Mouse (Mus musculus) kidney, adult 2 months (tissue): ENCODE results near the gene Chrdl2. TPM values are rescaled to one million over a fixed set of nuclear protein-coding genes. Genes with fewer than 3 reads are reported as not detected.

Experiments used
- DNase-seq: peaks from one replicate; pipeline ENCODE4 v3.0.0; 2021
- H3K27ac ChIP-seq: fragments of 200-500 bp; 2 replicates; pipeline ENCODE4 v1.5.1; 2012; ENCODE audit warnings: low read depth, low read length, control low read depth, inconsistent platforms; ENCODE audit not compliant: insufficient read depth
- H3K27me3 ChIP-seq: fragments of 200-500 bp; replicated peaks from 2 replicates; pipeline ENCODE4 v1.6.1; 2012; ENCODE audit warnings: mild to moderate bottlenecking, moderate library complexity, low read length, inconsistent platforms; ENCODE audit not compliant: control insufficient read depth, insufficient read depth
- H3K36me3 ChIP-seq: fragments of 200-500 bp; 2 replicates; pipeline ENCODE4 v1.6.1; 2012; ENCODE audit warnings: mild to moderate bottlenecking, moderate library complexity, low read length, inconsistent platforms; ENCODE audit not compliant: control insufficient read depth, insufficient read depth
- H3K4me1 ChIP-seq: fragments of 200-500 bp; 2 replicates; pipeline ENCODE4 v1.6.1; 2011; ENCODE audit warnings: low read length; ENCODE audit not compliant: control insufficient read depth, insufficient read depth
- H3K4me3 ChIP-seq: fragments of 200-500 bp; 2 replicates; pipeline ENCODE4 v1.5.1; 2011; ENCODE audit warnings: mild to moderate bottlenecking, low read depth, low read length, control low read depth; ENCODE audit not compliant: insufficient read depth
- CTCF ChIP-seq: fragments of 200-500 bp; conservative IDR thresholded peaks from 2 replicates; pipeline ENCODE4 v1.5.1; 2011; ENCODE audit warnings: low read depth, mild to moderate bottlenecking, control low read depth, low read length, moderate library complexity, mixed read lengths; ENCODE audit not compliant: insufficient read depth, insufficient read length
- POLR2A ChIP-seq: fragments of 200-500 bp; IDR thresholded peaks from one replicate; pipeline ENCODE4 v1.6.1; 2011; ENCODE audit warnings: low read depth, low read length, control low read depth
- WGBS: fragments of 180-500 bp; shearing (Covaris S2); methylation state at CpG from one replicate; pipeline ENCODE4 v1.1.7; 2018; 5-methylcytosine and 5-hydroxymethylcytosine counted together
- polyA plus RNA-seq: library from polyadenylated mRNA; depleted of rRNA; stranded (reverse); fragments of >200 nt; gene quantifications from 2 replicates; pipeline ENCODE4 v1.2.3, GENCODE M21; 2012

The Chrdl2 gene
- polyA plus RNA-seq, 1 experiment, result 0.36 TPM

- Histone ChIP-seq H3K36me3 (no peaks in the 10 kb centered on the region), H3K27ac (no peak overlapping the region), H3K4me3 (no peak overlapping the region), H3K27me3 (no peaks in the 10 kb centered on the region), H3K4me1 (no peaks in the 10 kb centered on the region)
- DNase-seq, result no peak
- no peak for TF ChIP-seq POLR2A
- TF ChIP-seq CTCF, result peak; percentile 65
- WGBS, result 57% methylated on average over 3 of the region's 3 CpGs
Observed at GRCm38 (mm10) chr7:100029307-100029706, 23.3 kb downstream of the Chrdl2 start.

- H3K4me3 ChIP-seq, result no peak overlapping the region
- 88% methylated on average over 7 of the region's 8 CpGs for WGBS
- no peaks in the 10 kb centered on the region for H3K4me1 ChIP-seq
- H3K27ac ChIP-seq, result no peak overlapping the region
- no peaks in the 10 kb centered on the region for H3K27me3 ChIP-seq
- DNase-seq, result no peak
- H3K36me3 ChIP-seq, result no peaks in the 10 kb centered on the region
- TF ChIP-seq CTCF (no peak), POLR2A (no peak)
Observed at GRCm38 (mm10) chr7:100030996-100031749, 25.2 kb downstream of the Chrdl2 start.

- WGBS, result 70% methylated on average over 5 of the region's 5 CpGs
- TF ChIP-seq POLR2A (no peak), CTCF (no peak)
Observed at GRCm38 (mm10) chr7:100033672-100034071, 27.7 kb downstream of the Chrdl2 start.

GRCm38 (mm10) chr7:100034815-100035463 is 29.0 kb downstream of the Chrdl2 start:
- no peak for TF ChIP-seq POLR2A
- no peak for TF ChIP-seq CTCF
- H3K4me3 ChIP-seq, result no peak overlapping the region
- H3K36me3 ChIP-seq, result no peaks in the 10 kb centered on the region
- WGBS, result 71% methylated on average over 11 of the region's 11 CpGs
- no peaks in the 10 kb centered on the region for H3K27me3 ChIP-seq
- H3K4me1 ChIP-seq, result no peaks in the 10 kb centered on the region
- no peak for DNase-seq
- no peak overlapping the region for H3K27ac ChIP-seq

More at GRCm38 (mm10) chr7:100033672-100034071, 27.7 kb downstream of the Chrdl2 start:
- no peaks in the 10 kb centered on the region for H3K27me3 ChIP-seq
- H3K27ac ChIP-seq, result no peak overlapping the region
- no peak for DNase-seq
- H3K4me1 ChIP-seq, result no peaks in the 10 kb centered on the region
- no peak overlapping the region for H3K4me3 ChIP-seq
- no peaks in the 10 kb centered on the region for H3K36me3 ChIP-seq

- H3K36me3 ChIP-seq, result no peaks in the 10 kb centered on the region
- no peak for TF ChIP-seq POLR2A
- no peak for TF ChIP-seq CTCF
- H3K4me1 ChIP-seq, result no peaks in the 10 kb centered on the region
- no peak overlapping the region for H3K4me3 ChIP-seq
- no peak overlapping the region for H3K27ac ChIP-seq
- no peaks in the 10 kb centered on the region for H3K27me3 ChIP-seq
- no peak for DNase-seq
- WGBS, result 67% methylated on average over 7 of the region's 7 CpGs
Observed at GRCm38 (mm10) chr7:100036050-100036449, 30.1 kb downstream of the Chrdl2 start.

- 70% methylated on average over 3 of the region's 3 CpGs for WGBS
- no peaks in the 10 kb centered on the region for H3K27me3 ChIP-seq
- no peak overlapping the region for H3K27ac ChIP-seq
- DNase-seq, result no peak
- TF ChIP-seq CTCF (no peak), POLR2A (no peak)
- no peak overlapping the region for H3K4me3 ChIP-seq
- H3K4me1 ChIP-seq, result no peaks in the 10 kb centered on the region
- no peaks in the 10 kb centered on the region for H3K36me3 ChIP-seq
Observed at GRCm38 (mm10) chr7:100036495-100036894, 30.5 kb downstream of the Chrdl2 start.

- Histone ChIP-seq H3K36me3 (no peaks in the 10 kb centered on the region), H3K27ac (no peak overlapping the region), H3K4me3 (no peak overlapping the region), H3K27me3 (no peaks in the 10 kb centered on the region), H3K4me1 (peaks cover 9% of the 10 kb centered on the region)
- TF ChIP-seq POLR2A (no peak), CTCF (no peak)
- 17% methylated on average over 31 of the region's 31 CpGs for WGBS
- DNase-seq, result no peak
Observed at GRCm38 (mm10) chr7:100042120-100042519, 36.1 kb downstream of the Chrdl2 start.
